Mouse (Mus musculus): ENCODE results near the gene Cpeb3. TPM values are rescaled to one million over a fixed set of nuclear protein-coding genes. Genes with fewer than 3 reads are reported as not detected.

Gene Cpeb3
- 23.7 and 26.1 TPM in 2 replicates for total RNA-seq (2014; rRNA removed)
- 10.3 and 11.3 TPM in 2 replicates for polyA plus RNA-seq (2015; fragmentation: Nextera tagmentation; extraction: Ambion mirVana)

DNA sequence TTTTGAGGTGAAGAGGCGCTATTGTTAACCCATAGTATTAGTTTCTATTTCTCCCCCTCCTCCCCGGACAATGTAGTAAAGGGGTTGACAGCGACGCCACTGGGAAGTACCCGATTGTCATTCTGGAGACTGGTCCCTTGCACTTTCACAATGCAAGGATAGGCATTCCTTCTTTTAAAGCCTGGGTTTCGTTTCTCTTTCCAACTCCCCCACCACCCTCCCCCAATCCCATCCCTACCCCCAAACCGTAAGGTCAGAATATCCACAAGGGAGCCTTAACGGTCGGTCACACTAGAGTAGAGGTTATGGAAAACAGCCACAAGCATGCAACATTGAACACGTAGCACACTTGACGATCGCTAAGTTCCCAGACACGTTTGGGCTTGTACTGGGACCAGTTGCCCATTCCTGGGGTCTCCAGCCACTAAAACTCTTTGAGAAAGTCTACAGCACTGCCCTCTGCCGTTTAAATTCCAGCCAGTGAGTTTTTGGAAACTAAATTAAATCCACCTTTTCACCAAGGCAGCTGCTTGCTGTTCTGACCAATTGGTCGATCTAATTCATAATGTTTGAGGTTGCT is at the start of gene Cpeb3:
Gene Cpeb3, minus strand, starts transcription at position 426 of the 580 bp plus-strand sequence.
- Histone ChIP-seq H3K4me2 (ENCODE audit: low read depth, low read length) (peak within 1 kb of the TSS; percentile 87), H3K27ac (peak within 1 kb of the TSS; percentile 86), H3K4me3 (ENCODE audit: low read length) (peak within 1 kb of the TSS; percentile 82), H3K4me1 (ENCODE audit: insufficient read depth, low read length) (peaks cover 11% of the 10 kb centered on the region; the same call in 1 of the 2 replicates), H3K9me3 (ENCODE audit: low read length) (no peaks in the 10 kb centered on the region), H3K9ac (replicated peaks; ENCODE audit: low read length) (peak within 1 kb of the TSS; percentile 95), H3K36me3 (ENCODE audit: insufficient read depth, low read length) (peaks cover 11% of the 10 kb centered on the region; the same call in 1 of the 2 replicates), H3K27me3 (ENCODE audit: insufficient read depth, low read length) (no peaks in the 10 kb centered on the region)
- DNase-seq (ENCODE audit: low spot score) (peak; percentile 77), ATAC-seq (no peak)
- under 1% methylated on average over 15 of the region's 15 CpGs for WGBS
- TF ChIP-seq CTCF (IDR thresholded peaks at IDR 0.05; ENCODE audit: low read depth), result peak; percentile 66

DNA sequence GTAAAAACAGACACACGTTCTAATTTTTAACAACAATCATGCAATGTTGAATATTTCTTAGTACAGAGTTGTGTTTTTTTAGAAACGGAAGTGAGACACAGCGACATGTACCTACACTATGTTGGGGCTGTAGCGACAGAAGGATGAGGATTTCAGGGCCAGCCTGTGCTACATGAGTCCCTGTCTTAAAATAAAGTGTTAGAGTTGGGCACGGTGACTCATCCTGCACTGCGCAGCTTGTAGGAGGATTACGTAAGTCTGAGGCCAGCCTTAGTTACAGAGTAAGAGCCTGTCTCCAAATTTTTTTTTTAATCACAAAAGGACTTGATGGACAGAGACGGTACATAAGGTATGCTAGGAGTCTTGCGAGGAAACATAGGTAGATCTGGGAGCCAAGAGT is 46.9 kb upstream of the Cpeb3 start:
- WGBS, result 94% methylated on average over 9 of the region's 9 CpGs
- TF ChIP-seq CTCF (IDR thresholded peaks at IDR 0.05; ENCODE audit: low read depth), result no peak
- ATAC-seq (no peak), DNase-seq (ENCODE audit: low spot score) (no peak)
- Histone ChIP-seq H3K4me3 (ENCODE audit: low read length) (no peak overlapping the region), H3K27ac (no peak overlapping the region), H3K9me3 (ENCODE audit: low read length) (no peaks in the 10 kb centered on the region), H3K4me1 (ENCODE audit: insufficient read depth, low read length) (no peaks in the 10 kb centered on the region), H3K36me3 (ENCODE audit: insufficient read depth, low read length) (no peaks in the 10 kb centered on the region), H3K27me3 (ENCODE audit: insufficient read depth, low read length) (no peaks in the 10 kb centered on the region), H3K4me2 (ENCODE audit: low read depth, low read length) (no peak overlapping the region), H3K9ac (replicated peaks; ENCODE audit: low read length) (no peak overlapping the region)

DNA sequence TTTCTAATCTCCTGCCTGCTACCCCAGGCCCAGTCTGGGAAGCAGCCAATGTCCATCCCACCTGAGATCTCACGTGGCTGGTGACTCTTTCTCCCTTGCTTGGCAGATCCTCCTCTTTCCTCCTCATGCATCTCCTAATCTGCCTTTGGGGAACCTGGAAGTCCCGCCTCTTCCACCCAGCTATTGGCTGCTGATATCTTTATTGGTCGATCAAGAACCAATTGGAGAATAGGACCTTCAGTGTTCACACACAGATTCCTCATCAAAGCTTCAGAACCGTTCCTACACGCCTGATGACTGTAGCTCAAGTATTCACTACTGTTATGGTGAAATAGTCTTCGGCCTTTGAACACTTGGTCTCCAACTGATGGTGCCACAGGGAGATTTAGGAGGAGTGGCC is 43.7 kb upstream of the Cpeb3 start:
- Histone ChIP-seq H3K9me3 (ENCODE audit: low read length) (no peaks in the 10 kb centered on the region), H3K9ac (replicated peaks; ENCODE audit: low read length) (no peak overlapping the region), H3K27ac (no peak overlapping the region), H3K4me2 (ENCODE audit: low read depth, low read length) (no peak overlapping the region), H3K36me3 (ENCODE audit: insufficient read depth, low read length) (no peaks in the 10 kb centered on the region), H3K4me1 (ENCODE audit: insufficient read depth, low read length) (no peaks in the 10 kb centered on the region), H3K4me3 (ENCODE audit: low read length) (no peak overlapping the region), H3K27me3 (ENCODE audit: insufficient read depth, low read length) (no peaks in the 10 kb centered on the region)
- ATAC-seq (no peak), DNase-seq (ENCODE audit: low spot score) (no peak)
- WGBS, result 68% methylated on average over 6 of the region's 6 CpGs
- no peak for TF ChIP-seq CTCF (IDR thresholded peaks at IDR 0.05; ENCODE audit: low read depth)

DNA sequence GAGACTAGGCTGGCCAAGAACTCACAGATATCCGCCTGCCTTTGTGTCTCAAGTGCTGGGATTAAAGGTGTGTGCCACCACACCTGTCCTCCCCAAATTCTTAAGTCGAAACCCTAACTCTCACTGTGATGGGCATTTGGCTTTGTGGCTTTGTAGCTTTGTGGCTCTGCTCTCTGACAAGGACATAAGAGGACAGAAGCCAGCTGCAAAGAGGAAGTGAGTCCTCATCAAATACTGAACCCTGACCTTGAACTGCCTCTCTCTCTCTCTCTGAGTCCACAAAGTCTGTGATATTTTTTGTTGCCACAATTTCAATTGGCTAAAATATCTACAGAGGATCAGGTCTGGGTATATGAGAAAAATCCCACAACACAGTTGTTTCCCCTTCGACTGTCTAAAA is 39.8 kb upstream of the Cpeb3 start:
- no peak for TF ChIP-seq CTCF (IDR thresholded peaks at IDR 0.05; ENCODE audit: low read depth)
- WGBS, result 80% methylated on average over 3 of the region's 3 CpGs
- DNase-seq (ENCODE audit: low spot score) (no peak), ATAC-seq (no peak)
- Histone ChIP-seq H3K4me1 (ENCODE audit: insufficient read depth, low read length) (no peaks in the 10 kb centered on the region), H3K9me3 (ENCODE audit: low read length) (no peaks in the 10 kb centered on the region), H3K27ac (no peak overlapping the region), H3K9ac (replicated peaks; ENCODE audit: low read length) (no peak overlapping the region), H3K4me3 (ENCODE audit: low read length) (no peak overlapping the region), H3K4me2 (ENCODE audit: low read depth, low read length) (no peak overlapping the region), H3K36me3 (ENCODE audit: insufficient read depth, low read length) (no peaks in the 10 kb centered on the region), H3K27me3 (ENCODE audit: insufficient read depth, low read length) (no peaks in the 10 kb centered on the region)

DNA sequence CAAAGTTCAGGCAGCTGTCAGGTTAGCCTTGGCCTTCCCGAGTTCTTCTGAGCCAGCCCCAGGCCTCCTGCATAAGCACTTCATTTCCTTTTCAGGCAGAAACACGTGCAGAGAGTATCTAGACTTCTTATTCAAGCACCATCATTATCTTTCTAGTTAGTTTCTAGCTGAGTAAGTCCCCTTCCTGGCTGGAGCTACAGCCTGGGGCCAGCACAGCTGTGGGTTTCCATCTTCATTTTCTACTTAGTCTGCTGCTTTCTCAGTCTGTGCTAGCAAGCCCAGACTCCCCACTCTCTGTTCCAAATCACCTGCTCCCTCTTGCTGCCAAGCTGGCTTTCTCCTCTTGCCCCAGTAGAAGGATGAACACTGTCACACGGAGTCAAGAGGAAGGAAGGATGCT is 38.5 kb upstream of the Cpeb3 start:
- Histone ChIP-seq H3K4me1 (ENCODE audit: insufficient read depth, low read length) (no peaks in the 10 kb centered on the region), H3K9ac (replicated peaks; ENCODE audit: low read length) (no peak overlapping the region), H3K4me2 (ENCODE audit: low read depth, low read length) (no peak overlapping the region), H3K9me3 (ENCODE audit: low read length) (no peaks in the 10 kb centered on the region), H3K27me3 (ENCODE audit: insufficient read depth, low read length) (no peaks in the 10 kb centered on the region), H3K4me3 (ENCODE audit: low read length) (no peak overlapping the region), H3K36me3 (ENCODE audit: insufficient read depth, low read length) (no peaks in the 10 kb centered on the region), H3K27ac (no peak overlapping the region)
- DNase-seq (ENCODE audit: low spot score), result no peak
- WGBS, result 49% methylated on average over 3 of the region's 3 CpGs
- ATAC-seq, result no peak
- no peak for TF ChIP-seq CTCF (IDR thresholded peaks at IDR 0.05; ENCODE audit: low read depth)

DNA sequence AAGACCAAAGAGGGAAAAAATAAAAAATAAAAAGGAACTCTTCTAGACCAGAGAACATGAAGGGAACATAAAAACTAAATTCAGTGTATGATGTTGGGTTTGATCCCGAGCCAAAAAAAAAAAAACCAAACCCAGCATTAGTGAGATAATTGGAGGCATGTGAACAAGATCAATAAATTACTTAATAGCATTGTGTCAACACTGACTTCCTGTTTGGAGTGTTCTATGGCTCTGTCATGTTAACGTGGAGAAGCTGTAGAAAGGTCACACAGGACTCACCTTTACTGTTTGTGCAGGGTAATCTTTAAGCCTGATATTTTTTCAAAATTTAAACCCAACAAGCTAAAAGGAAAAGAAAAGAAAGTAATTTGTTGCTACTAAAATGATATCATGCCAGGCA is 34.3 kb upstream of the Cpeb3 start:
- Histone ChIP-seq H3K27ac (no peak overlapping the region), H3K4me3 (ENCODE audit: low read length) (no peak overlapping the region), H3K27me3 (ENCODE audit: insufficient read depth, low read length) (no peaks in the 10 kb centered on the region), H3K9me3 (ENCODE audit: low read length) (no peaks in the 10 kb centered on the region), H3K4me2 (ENCODE audit: low read depth, low read length) (no peak overlapping the region), H3K36me3 (ENCODE audit: insufficient read depth, low read length) (no peaks in the 10 kb centered on the region), H3K4me1 (ENCODE audit: insufficient read depth, low read length) (no peaks in the 10 kb centered on the region), H3K9ac (replicated peaks; ENCODE audit: low read length) (no peak overlapping the region)
- ATAC-seq (no peak), DNase-seq (ENCODE audit: low spot score) (no peak)
- TF ChIP-seq CTCF (IDR thresholded peaks at IDR 0.05; ENCODE audit: low read depth), result no peak
- 64% methylated on average over 2 of the region's 2 CpGs for WGBS

DNA sequence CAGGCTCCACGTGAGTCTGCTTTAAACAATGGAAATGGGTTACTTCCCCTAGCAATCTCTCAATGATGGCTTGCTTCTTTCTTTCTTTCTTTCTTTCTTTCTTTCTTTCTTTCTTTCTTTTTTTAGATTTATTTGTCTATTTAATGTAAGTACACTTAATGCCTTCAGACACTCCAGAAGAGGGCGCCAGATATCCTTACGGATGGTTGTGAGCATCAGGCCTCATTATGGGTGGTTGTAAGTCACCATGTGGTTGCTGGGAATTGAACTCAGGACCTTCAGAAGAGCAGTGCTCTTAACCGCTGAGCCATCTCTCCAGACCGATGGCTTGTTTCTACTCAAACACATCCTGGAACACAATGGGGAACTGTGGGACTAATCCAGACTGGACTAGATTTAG is 32.8 kb upstream of the Cpeb3 start:
- no peak for TF ChIP-seq CTCF (IDR thresholded peaks at IDR 0.05; ENCODE audit: low read depth)
- DNase-seq (ENCODE audit: low spot score), result no peak
- no peaks in the 10 kb centered on the region for H3K27me3 ChIP-seq (ENCODE audit: insufficient read depth, low read length)
- no peak for ATAC-seq
- no peak overlapping the region for H3K4me3 ChIP-seq (ENCODE audit: low read length)
- H3K9me3 ChIP-seq (ENCODE audit: low read length), result no peaks in the 10 kb centered on the region
- H3K36me3 ChIP-seq (ENCODE audit: insufficient read depth, low read length), result no peaks in the 10 kb centered on the region
- H3K9ac ChIP-seq (replicated peaks; ENCODE audit: low read length), result no peak overlapping the region
- no peak overlapping the region for H3K27ac ChIP-seq
- H3K4me2 ChIP-seq (ENCODE audit: low read depth, low read length), result no peak overlapping the region
- 68% methylated on average over 5 of the region's 5 CpGs for WGBS
- no peaks in the 10 kb centered on the region for H3K4me1 ChIP-seq (ENCODE audit: insufficient read depth, low read length)

Data from hindbrain, postnatal 0 days (tissue).